Mouse (Mus musculus): ENCODE results near the gene Zmat3. TPM values are rescaled to one million over a fixed set of nuclear protein-coding genes. Genes with fewer than 3 reads are reported as not detected.

Zmat3 gene
- total RNA-seq, 1 experiment from 2014 or later = 15.9 TPM

DNA sequence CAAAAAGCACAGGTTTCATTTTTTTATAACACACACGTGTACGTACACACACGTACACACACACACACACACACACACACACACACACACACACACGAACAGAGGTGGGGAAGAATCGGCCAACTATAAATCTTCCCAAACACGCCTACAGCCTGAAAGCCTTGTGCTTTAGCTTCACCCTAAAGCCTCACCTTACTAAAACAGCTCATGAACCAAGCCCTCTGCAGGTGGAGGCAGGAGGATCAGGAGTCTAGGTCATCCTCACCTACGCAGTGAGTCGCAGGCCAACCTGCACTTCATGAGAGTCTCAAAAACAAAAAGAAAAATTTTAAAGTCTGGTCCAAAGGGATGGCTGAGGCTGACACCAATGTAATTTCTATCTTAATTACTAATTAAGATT, 6.7 kb upstream of the Zmat3 start:
- DNase-seq = no peak

GRCm38 (mm10) chr3:32371957-32372356, 6.1 kb upstream of the Zmat3 start:
- DNase-seq = no peak

DNA sequence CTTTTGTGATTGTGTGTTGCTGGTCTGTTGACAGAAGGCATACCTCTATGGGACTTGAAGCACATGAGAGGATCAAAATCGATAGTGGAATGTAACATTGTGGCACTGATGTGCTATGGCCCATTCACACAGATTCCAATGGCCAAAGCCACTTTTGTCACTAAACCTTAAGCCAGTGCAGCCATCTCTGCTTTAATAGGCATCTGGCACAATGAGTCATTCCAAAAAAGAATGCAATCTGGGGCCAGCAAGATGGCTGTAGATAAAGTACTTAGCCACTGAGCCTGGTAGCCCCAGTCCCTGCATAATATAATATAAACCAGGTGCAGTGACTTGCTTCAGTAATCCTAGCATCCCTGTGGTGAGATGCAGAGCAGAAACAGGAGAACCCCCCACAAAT, 1.7 kb upstream of the Zmat3 start:
- no peak for DNase-seq

DNA sequence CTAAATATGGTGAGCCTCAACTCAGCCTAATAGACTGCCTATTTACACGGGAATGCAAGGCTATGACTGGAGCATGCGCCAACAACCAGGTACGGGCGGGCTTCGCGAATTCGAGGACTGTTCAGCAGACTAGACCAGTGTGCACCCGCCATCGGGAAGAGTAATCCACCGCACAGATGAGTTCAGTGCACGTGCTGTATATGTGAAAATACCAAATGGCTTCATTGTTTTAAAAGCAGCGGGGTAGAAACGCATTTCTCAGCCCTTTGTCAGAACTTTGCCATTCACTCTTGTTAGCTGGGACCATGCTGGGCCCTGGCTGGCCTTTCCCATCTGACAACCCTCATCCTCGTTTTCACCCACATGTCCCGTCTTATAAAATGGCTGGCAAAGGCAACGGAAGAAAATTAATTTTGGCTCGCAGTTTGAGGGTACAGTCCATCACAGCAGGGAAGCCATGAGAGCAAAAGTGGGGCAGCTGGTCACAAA, 476 bp upstream of the Zmat3 start:
- DNase-seq = no peak

DNA sequence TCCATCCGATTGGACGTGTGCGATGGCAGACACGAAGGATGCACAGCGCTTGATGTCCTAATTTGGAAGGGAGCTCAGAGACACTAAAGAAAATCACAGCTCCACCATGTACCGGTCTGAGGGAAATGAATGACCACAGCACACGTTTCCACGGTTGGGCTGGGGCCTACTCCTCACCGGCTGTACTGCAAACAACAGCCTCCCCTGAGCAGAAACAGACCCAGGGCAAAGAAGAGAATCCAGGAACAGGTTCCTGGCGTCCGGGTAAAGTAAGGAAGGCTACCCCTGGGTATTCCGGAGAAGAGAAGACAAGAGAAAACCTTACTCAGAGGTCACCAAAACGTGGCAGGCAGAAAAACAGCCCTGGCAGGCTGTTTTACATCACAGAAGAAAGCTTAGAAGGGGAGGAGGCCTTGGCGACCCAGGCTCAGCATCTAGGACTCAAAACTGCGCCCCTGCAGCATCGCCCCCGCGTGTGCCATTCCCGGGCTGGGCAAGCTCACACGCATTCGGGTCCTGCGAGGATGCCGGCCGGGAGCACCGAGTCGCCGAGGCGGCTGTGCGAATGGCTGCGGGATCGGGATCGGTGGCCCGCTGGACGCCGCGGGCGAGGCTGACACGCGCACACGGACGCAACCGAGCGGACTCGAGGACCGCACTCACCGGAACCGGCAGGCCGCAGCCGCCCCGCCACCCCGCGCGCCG, 821 bp downstream of the Zmat3 start:
- peak; percentile 18 for DNase-seq

- no peak for DNase-seq
Measured at GRCm38 (mm10) chr3:32364195-32364594, 1.6 kb downstream of the Zmat3 start.

- no peak for DNase-seq
Measured at GRCm38 (mm10) chr3:32361221-32361620, 4.6 kb downstream of the Zmat3 start.

- DNase-seq = no peak
Measured at GRCm38 (mm10) chr3:32347881-32348280, 17.9 kb downstream of the Zmat3 start.

DNA sequence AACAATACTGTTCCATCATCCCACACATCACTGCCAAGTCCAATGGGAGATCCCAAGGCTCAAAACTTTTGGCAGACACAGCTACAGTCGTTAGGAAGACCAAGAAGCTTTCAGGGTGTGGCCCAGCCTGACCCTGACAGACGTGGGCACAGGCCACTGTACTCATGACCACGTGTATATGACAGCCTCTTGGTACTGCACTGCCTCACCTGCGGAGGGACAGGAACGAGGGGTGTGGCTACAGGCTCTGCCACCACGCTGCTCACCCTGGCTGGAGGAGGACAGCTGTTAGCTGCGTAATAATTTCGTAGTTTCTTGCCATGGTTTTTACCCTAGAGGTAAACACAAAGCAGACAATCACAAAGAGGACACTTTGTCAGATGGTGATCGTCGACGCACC, 20.6 kb downstream of the Zmat3 start:
- no peak for DNase-seq

GRCm38 (mm10) chr3:32344825-32345224, 21.0 kb downstream of the Zmat3 start:
- no peak for DNase-seq

DNA sequence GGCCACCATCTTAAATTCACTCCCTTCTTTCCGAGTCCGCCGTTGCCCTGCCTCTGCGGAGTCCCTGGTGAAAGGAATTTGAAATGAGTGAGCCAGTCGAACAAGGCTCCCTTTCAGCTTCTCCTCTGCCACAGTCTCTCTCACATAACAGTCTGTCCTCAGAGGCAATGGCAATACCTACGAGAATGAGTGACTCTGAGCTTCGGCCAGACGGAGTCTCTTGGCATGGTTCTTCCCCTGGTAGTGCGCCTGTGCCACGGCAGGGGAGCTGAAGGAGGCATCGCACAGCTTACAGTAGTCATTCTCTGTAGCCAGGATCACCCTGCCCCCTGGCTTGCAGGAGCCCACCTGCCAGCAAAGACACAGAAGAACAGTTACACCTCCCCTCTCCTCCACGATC, 22.4 kb downstream of the Zmat3 start:
- DNase-seq = no peak

DNA sequence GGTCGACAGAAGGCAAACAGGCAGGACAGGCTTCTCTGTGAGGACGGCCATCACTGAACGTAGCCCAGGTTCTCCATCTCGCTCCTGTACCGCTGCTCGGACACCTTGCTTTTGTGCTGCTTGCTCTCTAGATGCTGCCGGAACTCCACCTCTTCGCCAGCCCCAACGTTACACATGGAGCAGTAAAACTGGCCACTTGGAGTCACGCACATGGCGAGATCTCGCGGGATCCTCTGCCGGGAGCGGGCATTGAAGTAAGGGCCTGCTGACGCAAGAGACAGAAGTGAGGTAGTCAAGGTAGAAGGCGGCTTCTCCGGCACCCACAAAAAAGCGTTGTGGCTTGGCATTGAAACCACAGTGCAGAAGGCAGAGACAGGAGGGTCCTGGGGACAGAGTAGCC, 24.4 kb downstream of the Zmat3 start:
- DNase-seq = no peak

- DNase-seq = no peak
Measured at GRCm38 (mm10) chr3:32338231-32338630, 27.6 kb downstream of the Zmat3 start.

DNA sequence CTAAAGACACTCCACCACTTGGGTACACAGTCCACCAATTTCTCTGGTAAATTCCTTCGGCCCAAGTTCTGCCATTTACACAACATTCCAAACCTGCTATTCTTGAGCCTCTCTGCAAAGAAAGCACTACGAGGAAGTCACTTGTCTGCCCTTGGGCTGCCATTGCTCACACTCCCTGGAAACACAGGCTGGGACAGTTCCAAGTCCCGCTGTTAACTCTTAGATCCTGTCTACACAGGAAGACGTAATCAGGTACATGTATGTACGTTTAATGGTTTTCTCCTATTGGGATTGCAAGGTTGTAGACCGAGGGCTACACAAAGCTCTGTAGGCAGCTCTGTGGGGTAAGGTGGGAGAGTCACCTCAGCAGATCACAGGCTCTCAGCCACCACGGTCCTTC, 28.0 kb downstream of the Zmat3 start:
- DNase-seq = peak; percentile 33

GRCm38 (mm10) chr3:32334901-32335300, 30.9 kb downstream of the Zmat3 start:
- DNase-seq = peak; percentile 25

- peak; percentile 86 for DNase-seq
Measured at GRCm38 (mm10) chr3:32333456-32334086, 32.2 kb downstream of the Zmat3 start.

DNA sequence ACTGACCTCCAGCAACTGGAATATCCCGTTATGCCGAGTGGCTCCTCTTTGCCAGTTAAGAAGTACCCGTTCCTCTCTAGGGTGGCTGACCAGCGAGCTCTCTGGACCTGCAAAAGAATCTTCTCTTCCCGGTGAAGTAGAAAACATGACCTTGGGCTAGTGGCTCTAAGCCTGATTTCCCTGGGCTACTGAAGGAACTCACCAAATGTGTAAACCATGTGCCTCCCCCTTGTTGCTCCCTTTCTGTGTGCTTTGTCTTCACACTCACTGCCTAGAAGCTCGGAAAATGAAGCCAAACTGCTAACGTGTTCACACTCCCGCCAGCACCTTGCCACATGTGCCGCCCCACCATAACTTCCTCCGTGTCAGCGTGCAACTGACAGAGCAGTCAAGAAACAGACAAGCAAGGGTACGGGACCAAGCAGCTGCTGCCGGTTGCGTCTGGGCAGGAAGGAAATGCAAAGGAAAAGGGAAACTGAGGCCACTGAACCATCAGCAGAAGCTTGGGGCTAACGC, 47.9 kb downstream of the Zmat3 start:
- no peak for DNase-seq

DNA sequence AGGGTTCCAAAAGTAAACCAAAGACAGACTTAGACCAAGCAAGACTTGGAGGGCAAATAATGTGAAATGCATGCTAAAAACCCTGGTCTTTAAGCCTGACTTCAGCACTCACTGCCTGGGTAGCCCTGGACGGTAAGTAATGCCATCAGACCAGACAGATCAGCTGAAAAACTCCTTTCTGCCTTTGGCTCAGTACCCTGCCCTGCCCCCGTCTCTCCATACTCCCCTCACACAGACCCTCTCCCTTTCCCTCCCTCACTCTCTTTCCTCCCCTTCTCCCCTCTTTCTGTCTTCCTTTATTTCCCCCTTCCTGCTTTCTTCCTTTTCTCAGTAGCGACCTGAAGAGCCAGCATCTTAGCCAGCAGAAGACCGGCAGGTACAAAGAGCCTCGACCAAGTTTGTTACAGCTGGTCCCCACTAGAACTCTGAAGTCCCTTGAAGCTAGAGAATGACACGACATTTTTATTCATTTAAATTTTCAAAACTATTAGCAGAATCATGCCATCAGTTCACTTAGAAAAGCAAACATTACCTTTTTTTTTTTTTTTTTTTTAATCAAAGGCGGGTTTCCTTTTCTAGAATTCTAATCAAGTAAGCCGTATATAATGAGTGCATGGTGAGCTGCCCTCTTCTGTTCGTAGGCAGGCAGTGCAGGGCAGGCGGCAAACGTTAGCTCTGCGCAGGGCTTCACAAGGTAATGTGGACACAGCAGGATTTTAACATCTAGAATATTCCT, 48.5 kb downstream of the Zmat3 start:
- peak; percentile 63 for DNase-seq

- no peak for DNase-seq
Measured at GRCm38 (mm10) chr3:32314746-32315145, 51.1 kb downstream of the Zmat3 start.

DNA sequence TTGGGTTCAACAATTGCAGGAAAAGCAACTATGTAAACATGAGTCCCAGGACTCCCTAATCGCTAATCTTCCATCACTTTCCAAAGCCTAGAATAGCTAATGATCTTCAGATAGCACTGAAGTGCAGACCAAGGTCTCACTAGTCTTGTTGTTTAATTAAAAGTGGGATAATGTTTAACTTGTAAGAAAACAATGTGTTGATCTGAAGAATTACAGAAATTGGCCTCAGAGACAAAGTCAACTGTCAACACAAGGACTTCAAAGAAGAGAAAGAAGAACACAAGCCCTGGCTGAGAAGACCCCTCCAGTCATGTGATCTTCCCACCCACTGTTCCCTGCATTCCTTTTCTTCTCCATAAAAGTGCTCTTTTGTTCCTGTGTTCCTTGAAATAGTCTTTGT, 61.6 kb downstream of the Zmat3 start:
- no peak for DNase-seq

DNA sequence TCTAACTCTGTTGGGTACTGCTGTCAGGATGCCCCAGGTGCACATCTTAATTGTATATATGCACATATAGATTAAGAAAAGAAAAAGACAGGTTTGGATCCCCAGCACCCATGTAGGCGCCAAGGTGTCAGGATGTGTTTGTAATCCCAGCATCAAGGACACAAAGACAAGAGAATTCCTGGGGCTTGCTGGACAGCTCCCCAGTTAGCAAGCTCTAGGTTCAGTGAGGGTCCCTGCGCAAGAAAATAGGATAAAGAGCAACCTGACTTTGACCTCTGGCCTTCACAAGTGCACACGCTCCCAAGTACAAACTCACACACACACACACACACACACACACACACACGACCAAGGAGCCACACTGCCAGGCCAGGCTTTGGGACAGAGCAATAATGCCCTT, 73.8 kb downstream of the Zmat3 start:
- no peak for DNase-seq

All from adrenal gland, postnatal 14 days (tissue).